Mouse (Mus musculus): ENCODE data around the gene Ear14.
"Not testable (repeated sequence)": the region's sequence is repeated elsewhere in the genome, so short reads cannot be mapped to it uniquely, and the experiment has no call there.

Ear14 gene

DNA sequence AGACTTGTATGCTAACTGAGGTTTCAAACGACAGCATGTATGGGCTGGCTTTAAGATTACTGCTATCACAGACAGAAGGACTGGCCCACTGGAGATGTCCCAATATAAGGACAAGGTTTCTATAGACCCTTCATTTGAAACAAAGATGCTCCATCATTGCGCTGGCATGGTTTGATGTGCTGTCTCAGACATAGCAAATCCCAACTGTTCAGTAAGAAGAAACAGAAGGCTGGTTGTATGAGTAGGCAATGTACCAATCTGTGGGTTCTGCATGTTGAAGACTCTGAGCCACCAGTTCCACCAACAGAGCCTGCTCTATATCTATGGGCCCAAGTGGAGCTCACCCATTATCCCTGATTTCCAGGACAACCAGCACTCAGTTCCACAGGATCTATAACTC is at the start of gene Ear14:
TSS of gene Ear14 (plus strand) at position 277 of the 400 bp plus-strand sequence.
- no peak for DNase-seq (ENCODE audit: low spot score in 2 of 2)

DNA sequence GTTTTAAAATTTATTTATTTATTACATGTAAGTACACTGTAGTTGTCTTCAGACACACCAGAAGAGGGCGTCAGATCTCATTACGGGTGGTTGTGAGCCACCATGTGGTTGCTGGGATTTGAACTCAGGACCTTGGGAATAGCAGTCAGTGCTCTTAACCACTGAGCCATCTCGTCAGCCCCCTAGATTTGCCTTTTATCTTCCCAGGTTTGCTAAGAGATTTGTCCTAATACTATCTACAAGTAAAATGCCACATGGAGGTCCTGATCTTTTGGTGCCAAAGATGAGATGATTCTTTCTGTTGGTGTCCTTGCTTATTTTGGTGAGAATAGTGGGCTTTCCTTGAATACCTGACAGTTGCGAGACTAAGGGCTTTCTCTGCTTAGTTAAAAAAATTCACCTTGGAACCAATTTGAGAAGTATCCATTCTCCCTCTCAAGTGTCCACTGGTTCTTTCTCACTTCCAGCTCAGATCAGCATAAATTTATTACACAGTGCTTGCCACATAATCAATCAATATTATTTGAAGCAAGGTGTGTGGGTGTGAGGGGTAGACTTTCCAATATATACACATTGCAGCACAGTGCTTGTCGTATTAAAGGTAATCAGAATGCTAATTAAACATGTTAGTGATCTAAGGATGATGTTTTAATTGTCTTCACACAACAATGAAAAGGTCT is 47.0 kb upstream of the Ear14 start:
- peak in 1 of 2 experiments; percentile 6 for DNase-seq (ENCODE audit: low spot score in 2 of 2)

DNA sequence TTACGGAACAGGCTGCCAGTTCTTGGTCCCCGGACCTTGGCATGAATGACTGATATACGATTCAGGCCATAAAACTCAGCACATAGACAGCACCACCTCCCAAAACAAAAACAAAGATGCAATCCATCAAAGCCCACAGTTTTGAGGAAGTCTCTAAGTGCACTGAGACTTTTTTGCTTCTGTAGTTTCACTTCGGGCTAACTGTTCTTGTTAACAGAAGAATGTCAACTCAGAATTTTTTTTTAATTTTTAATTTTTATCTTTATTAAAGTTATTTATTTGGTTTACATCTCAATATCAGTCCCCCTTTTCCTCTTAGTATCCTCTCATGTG is 46.5 kb upstream of the Ear14 start:
- peak; percentile 6 to 35 for DNase-seq (ENCODE audit: low spot score in 2 of 2)

DNA sequence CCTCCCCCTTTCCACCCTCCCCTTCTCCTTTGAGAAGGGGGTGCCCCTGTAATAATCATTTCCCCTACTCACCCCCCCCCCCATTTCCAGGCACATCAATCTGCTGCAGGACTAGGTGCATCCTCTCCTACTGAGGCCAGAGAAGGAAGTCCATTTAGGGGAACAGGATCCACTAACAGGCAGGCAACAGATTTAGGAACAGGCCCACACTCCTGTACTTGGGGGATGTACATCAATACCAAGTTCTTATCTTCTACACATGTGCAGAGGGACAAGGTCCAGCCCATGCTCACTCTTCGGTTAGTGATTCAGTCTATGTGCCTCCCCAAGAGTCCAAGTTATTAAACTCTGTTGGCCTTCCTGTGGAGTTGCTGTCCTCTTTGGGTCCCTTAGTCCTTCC is 46.1 kb upstream of the Ear14 start:
- DNase-seq (ENCODE audit: low spot score in 2 of 2), result peak in 1 of 2 experiments; percentile 31

DNA sequence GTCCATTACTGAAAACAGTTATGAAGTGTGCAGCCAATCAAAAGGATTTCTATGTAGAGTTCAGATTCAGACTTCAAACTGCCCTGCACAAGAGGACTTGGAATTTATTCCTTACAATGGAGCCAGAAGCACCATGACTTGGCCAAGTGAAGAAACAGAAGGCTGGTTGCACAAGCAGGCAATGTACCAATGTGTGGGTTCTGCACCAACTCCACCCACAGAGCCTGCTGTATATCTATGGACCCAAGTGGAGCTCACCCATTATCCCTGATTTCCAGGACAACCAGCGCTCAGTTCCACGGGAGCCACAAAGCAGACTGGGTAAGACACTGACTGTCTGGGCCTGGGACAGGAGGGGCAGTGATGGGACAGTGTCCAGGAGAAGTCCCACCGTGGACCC is 41.2 kb upstream of the Ear14 start, which contains the start of gene Rnase2b:
TSS of gene Rnase2b (plus strand) at position 285 of the 400 bp plus-strand sequence.
- DNase-seq (ENCODE audit: low spot score in 2 of 2), result not testable (repeated sequence)

DNA sequence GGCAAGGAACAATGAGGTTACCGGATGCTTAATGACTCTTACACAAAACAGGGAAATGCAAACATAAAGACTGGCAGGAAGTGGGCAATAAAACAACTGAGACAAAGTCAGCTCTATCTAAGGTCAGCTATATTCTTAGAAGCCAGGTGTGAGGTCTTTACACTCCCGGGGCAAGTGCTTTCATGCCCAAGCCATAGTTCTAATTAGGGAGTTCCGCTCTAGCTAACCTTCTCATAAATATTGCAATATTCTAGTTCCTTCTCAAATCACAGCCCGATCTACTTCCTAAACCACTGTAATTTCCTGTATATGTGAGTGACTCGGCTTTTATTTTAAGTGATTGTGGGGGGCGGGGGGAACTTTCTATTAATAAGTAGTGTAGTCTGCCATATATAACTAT is 39.9 kb upstream of the Ear14 start:
- not testable (repeated sequence) for DNase-seq (ENCODE audit: low spot score in 2 of 2)

DNA sequence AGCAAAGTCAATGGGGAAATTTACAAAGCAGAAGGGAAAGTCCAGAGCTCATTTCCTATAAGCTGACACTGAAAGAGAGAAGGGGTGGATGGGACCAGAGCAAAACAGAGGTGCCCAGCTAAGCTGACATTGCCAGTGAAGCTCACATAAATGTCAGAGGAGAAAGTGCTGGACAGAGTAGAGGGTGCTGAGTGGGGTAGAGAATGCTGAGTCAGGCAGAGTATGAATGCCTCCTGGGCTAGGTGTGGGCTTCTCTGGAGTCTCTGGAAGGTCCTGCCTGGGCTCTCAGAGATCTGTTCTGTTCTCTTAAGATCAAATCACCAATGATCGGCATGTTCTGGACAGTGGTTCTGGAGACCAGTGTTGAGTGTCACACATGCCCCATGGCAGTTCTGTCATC is 37.8 kb upstream of the Ear14 start:
- DNase-seq (ENCODE audit: low spot score in 2 of 2), result no peak

DNA sequence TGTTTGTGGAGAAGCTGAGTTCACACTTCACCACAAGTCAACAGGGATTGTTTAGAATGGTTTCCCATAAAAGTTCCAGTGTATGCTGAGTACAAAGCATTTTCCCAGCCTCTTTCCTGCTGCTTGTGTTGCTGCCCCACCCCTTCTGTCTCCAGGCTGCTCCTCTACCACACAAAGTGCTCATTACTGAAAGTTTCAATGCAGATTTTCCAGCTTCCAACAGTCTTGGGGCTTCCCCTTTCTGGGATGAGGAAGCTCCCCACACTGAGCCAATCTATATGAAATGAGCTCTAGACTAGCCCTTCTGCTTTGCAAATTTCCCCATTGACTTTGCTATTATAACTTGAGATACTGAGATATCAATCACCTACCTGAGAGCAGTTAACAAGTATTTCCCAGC is 37.1 kb upstream of the Ear14 start:
- no peak for DNase-seq (ENCODE audit: low spot score in 2 of 2)

DNA sequence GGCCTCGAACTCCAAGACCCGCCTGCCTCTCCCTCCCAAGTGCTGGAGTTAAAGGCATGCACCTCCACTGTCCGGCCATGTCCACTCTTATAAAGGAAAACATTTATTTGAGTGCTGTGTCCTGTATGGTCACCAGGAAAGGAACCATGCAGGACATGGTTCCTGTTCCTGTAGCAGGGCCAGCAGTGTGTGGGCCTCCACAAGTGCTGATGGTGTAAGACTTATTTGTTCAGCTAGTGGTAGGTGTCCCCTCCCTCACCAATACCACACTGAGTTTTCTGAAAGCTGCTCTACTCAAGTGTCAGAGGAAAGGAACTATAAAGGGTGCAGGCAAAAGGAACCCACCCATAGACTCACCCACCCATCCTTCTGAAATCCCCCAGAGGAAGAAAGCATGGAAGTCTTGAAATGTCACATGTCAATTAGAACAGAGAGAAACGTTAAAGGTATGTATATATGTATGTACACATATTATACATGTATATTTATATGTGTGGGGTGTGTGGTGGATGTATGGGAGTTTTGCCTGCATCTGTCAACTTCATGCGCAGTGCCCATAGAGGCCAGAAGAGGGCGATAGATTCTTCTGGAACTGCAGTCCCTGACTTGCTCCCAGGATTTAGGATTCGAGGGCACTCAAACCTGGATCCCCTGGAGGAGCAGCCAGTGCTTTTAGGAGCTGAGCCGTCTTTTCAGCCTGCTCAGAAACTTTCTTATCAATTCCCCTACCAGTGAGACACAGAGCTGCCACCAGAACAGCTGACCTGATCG is 30.9 kb upstream of the Ear14 start:
- DNase-seq (ENCODE audit: low spot score in 2 of 2), result peak; percentile 31 to 69

DNA sequence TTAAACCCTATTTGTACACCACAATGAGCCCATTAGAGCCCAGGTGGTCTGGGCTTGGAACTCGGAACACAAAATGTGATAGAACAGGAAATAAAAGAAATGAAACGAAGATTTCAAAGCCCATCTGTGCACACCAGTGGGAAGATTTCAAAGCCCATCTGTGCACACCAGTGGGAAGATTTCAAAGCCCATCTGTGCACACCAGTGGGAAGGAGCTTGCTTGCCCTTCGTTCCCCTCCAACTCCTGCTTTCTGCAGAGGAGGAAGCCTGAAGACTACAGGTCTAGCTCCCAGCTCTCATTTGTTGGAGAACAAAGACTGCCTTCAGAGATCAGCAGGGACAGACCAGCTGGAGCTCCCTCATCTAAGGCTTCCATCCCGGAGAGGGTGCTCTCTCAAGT is 30.2 kb upstream of the Ear14 start:
- DNase-seq (ENCODE audit: low spot score in 2 of 2), result not testable (repeated sequence)

DNA sequence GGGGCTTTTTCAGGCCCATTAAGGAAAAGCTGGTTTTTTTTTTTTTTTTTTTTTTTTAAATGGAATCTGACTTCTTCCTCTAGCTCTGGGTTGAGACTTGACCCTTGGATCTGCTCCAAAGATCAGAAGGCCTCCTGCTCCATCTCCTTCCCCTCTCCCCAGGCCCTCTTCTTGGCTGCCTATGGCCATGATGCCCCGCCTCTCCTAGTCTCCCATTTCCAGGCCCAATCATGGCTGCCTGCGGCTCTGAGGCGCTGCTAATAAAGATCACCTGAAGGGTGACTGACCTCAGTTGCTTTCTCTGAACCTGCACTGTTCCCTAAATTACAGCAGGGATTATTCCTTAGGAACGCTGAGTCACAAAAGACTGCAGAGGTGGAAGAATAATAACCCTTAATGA is 29.3 kb upstream of the Ear14 start:
- DNase-seq (ENCODE audit: low spot score in 2 of 2), result no peak

DNA sequence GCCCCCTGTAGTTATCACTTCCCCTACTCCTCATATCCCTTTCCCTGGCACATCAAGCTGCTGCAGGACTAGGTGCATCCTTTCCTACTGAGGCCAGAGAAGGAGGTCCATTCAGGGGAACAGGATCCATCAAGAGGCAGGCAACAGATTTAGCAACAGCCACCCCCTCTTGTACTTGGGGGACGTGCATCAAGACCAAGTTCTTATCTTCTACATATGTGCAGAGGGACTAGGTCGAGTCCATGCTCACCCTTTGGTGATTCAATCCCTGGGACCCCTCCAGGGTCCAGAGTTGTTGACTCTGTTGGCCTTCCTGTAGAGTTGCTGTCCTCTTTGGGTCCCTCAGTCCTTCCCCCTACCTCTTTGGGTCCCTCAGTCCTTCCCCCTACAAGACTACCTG is 22.1 kb upstream of the Ear14 start:
- DNase-seq (ENCODE audit: low spot score in 2 of 2), result not testable (repeated sequence)

DNA sequence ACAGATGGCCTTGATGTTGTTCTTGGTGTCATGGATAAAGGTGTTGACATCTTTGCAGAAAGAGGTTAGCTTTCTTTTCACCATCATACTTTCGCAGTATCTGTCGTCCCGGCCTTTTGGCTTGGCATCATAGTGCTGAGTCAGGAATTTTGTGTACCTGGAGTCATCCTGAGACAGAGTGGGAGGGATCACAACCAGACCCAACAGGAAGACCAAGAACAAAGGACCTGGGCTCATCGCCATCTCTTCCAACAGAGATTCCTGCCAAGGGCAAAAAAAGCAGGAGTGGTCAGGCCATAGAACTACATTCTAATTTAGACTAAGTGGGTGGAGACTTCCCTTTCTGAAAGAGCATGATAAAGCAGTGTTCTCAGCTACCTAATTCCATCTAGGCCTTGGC is 7.5 kb upstream of the Ear14 start:
- DNase-seq (ENCODE audit: low spot score in 2 of 2), result no peak

DNA sequence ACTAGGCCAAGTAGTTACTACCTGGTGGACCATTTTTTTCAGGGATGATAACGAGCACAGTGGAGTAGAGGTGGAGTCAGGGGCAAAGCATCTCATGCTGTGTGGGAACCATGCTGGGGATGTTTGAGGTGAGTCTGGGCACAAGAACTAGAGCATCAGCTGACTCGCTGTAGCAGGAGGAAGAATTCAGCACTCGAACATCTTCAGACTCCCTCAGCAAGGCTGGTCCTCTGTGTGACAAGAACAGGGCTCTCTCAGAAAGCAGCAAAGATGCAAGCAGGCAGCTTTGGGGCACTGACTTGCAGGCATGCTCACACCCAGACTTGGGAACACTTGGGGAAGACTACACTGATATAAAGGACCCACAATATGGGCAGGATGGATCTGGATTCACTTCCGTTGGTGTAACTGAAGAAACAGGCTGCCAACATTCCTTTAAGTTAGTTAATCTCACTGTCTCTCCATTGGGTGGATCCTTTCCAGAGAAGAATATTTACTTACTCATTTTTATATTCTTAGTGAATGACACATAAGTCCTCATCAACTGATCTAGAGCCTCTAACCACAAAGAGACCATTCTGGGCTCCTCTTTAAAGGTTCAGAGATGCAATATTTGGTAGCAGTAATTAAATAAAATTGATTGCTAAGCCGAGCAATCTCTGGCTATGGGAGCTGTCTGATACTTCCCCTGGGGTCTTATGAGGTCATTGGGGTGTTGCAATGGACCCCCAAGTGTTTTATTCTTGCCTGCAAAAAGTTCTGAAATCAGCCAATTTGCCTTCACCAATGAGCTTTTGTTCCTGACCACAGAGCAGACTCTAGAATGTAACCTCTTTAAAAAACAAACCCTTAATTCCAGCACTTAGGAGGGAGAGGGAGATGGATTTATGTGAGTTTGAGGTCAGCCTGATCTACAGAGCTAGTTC is 3.8 kb upstream of the Ear14 start, which contains the start of gene Ang2:
TSS of gene Ang2 (minus strand) at position 51 of the 926 bp plus-strand sequence.
- DNase-seq (ENCODE audit: low spot score in 2 of 2), result no peak

DNA sequence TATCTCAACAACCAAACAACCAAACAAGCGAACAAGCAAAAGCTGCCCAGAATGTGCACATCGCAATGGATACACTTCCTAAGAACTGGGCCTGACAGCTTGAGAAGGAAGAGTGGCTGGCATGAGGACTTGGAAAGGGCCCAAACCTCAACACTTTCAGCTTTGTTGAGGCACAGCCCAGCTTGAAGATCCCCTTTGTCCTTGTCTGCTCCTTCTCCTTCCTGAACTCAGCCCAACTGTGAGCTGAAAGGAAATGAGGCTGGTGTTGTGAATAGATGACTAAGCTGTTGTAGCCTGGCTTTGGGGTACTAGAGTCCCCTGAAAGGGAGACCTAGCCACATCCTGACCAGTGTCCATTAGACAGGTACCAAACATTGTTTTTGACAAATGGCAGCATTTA is 3.1 kb upstream of the Ear14 start:
- DNase-seq (ENCODE audit: low spot score in 2 of 2), result no peak

DNA sequence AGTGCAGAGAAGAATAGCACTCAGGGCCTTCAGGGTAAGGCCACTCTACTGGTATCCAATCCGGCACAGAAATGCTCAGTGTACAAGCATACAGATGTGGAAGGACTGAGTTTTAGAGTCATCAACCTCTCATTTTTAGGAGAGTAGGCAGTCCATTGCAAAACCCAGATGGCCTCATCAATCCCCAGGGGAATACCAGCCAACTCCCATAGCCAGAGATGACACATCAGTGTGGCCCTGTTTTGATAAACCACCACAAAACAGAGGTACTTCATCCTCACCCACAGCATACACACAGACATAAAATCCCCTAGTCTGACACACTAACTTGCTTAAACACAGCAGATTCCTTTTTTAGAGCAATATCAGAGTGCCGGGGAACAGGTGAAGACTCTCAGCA is 2.7 kb upstream of the Ear14 start:
- no peak for DNase-seq (ENCODE audit: low spot score in 2 of 2)

DNA sequence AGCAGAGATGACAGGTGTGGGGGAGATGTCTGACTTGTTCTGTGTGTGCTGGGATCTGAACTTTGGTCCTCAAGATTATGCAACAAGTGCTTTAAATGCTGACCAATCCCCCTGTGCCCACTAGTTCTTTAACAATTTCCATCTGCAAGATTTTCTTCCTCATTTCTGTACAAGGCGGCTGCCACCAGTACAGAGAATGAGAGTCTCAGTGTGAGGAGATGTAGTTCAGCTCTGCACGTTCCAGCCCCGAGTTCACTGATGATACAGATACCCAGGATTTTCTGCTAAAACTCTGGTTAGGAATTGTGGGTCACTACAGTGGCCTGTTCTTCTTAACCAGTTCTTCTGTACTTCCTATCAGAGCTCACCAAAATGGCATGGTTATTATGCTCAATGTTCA is 16.9 kb downstream of the Ear14 start:
- DNase-seq (ENCODE audit: low spot score in 2 of 2), result not testable (repeated sequence)

DNA sequence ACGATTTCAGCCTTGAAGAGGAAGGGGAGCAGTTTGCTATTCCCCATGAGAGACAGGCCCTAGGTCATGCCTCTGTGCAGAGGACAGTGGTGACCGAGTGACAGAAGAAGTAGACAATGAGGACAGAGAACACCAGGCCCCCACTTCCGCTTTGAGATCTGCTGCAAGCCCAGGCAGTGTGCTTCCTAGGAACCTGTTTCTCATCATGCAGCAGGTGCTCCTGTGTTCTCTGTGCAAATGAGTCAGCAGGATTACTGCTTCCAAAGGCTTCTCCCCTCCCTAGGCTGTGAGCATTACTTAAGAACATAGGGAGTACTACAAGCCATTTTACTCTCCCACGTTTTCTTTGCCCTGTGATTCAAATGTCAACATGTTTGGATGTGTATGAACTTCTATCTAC is 26.5 kb downstream of the Ear14 start:
- DNase-seq (ENCODE audit: low spot score in 2 of 2), result not testable (repeated sequence)

DNA sequence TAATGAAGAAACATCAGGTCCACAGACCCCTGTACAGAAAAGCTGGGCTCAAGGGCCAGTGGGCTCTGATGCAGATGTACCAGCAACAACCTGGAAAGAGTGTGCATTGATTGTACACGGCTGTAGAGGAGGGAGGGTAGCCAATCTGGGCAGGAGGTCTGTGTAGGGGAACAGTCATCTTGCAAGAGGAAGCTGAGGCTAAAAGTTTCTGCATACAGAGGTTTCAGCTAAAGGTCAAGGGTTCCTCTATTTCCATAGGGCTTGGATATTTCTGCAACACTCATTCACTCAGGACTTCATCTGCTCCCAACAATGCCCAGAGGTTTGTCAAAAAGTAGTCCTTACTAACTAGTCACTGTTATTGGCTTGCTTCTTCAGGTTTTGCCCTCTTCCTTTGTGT is 34.3 kb downstream of the Ear14 start:
- DNase-seq (ENCODE audit: low spot score in 2 of 2), result not testable (repeated sequence)

DNA sequence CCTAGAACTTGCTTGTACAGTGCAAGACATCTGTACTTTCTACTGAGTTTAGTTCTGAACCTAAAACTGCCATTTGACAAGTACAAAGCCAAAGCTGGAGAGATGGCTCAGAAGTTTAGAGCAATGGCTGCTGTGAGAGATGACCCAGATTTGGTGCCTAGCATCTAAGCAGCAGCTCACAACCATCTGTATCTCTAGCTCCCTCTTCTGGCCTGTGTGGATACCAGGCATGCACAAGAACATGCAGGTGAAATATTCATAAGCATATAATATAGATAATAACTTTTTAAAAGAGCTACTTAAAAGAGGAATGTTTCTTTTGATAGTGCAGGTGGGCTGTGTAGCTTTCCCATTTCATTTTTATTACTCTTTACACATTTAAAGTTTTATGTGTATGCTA is 37.7 kb downstream of the Ear14 start:
- peak in 1 of 2 experiments; percentile 33 for DNase-seq (ENCODE audit: low spot score in 2 of 2)

DNA sequence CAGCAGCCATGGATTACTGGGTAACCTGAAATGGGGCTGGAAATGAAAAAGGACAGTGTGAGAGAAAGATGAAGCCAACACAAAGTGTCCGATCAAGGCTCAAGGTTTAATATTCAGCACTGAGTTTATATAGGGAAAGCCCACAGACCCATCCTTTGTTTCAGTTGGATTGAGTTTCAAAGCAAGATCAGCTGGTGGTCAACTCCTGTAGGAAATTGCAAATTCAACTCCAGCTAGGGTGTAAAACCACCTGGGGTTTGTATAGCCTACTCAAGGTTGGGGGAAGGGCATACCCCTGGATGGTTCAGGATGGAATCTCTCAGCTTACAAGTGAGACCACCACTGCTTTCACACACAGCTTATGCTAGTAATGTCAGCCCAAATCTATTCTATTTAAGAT is 44.5 kb downstream of the Ear14 start:
- DNase-seq (ENCODE audit: low spot score in 2 of 2), result no peak

DNA sequence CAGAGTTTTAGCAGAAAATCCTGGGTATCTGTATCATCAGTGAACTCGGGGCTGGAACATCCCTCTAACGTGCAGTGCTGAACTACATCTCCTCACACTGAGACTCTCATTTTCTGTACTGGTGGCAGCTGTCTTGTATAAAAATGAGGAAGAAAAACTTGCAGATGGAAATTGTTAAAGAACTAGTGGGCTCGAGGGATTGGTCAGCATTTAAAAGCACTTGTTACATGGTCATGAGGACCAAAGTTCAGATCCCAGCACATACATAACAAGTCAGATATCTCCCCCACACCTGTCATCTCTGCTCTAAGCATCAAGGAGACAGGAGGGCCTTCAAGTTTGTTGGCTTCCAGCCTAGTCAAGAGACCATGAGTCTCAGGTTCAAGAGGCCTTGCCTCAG is 47.2 kb downstream of the Ear14 start:
- no peak for DNase-seq (ENCODE audit: low spot score in 2 of 2)

Measured in spleen, postnatal 4 days (tissue).